Mouse (Mus musculus) kidney, adult 8-10 months (tissue): ENCODE measurements around the gene Aggf1.
"Not testable (repeated sequence)": the region's sequence is repeated elsewhere in the genome, so short reads cannot be mapped to it uniquely, and the experiment has no call there.

Experiments used
- DNase-seq, 2 experiments: peaks; one replicate each; pipeline ENCODE4 v3.0.0; 2022

Aggf1 gene

DNA sequence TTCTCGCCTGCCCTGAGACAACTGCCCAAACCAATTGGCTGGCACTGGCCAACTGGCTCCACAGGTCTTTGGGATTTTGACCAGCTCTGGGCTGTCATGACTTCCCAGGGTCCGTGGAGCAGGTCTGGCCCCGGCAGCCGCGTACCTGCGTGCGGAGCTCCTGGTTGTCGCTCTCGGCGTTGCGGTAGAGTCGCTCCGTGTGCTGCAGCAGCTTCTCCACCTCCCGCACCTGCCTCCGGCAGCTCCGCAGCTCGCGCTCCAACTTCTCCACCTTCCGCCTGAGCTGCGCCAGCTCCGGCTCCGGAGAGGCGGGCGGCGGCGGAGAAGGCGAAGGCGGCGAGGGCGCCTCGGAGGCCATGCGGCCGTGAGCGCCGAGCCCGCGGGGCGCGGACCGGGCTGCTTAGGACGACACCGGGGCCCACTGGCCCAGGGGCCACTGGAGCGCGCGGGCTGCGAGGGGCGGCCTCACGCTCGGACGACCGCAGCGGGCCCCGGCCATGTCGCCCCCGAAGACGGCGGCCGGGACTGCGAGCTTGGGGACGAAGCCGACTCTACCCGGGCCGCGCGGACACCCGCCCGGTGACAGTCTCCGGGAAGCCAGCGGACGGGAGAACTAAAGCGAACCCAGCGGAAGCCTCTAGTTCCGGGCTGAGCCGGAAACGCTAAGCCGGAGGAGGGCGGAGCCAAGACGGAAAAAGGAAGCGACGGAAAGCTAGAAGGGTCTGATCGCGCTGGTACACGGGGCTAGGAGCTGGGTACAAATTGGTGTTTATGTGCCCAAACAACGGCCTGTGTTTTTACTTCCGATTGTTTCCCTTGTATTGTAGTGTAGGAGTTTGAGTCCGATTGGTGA, at the start of gene Aggf1:
Gene Aggf1 (minus strand): TSS at position 652 of the 853 bp plus-strand sequence.
- DNase-seq: peak; percentile 92 to 94

- no peak for DNase-seq
Measured at GRCm38 (mm10) chr13:95424932-95425331, 49.8 kb upstream of the Aggf1 start.

GRCm38 (mm10) chr13:95419204-95419749, 44.1 kb upstream of the Aggf1 start:
- DNase-seq: no peak

- DNase-seq: no peak
Measured at GRCm38 (mm10) chr13:95418575-95419203, 43.5 kb upstream of the Aggf1 start.

DNA sequence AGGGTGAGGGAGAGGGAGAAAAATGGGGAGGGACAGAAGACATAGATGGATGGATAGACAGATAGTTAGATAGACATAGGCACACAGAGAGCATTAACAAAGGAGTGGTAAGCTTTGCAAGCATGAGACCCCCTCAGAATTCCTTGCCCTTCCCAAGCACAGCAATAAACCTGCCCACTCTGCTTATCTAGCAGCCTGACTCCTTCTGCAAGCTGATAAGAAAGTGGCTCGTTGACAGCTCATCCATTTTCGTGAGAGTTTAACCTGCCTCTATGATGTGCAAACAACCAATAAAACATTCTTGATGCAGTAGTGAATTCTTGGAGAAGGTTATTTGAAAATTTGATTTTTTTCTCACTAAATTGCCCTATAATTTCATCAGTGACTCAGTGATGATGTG, 37.1 kb upstream of the Aggf1 start:
- no peak for DNase-seq

GRCm38 (mm10) chr13:95393242-95393641, 18.1 kb upstream of the Aggf1 start:
- DNase-seq: no peak

- DNase-seq: peak; percentile 52 to 78
Measured at GRCm38 (mm10) chr13:95389866-95390865, 15.0 kb upstream of the Aggf1 start.

DNA sequence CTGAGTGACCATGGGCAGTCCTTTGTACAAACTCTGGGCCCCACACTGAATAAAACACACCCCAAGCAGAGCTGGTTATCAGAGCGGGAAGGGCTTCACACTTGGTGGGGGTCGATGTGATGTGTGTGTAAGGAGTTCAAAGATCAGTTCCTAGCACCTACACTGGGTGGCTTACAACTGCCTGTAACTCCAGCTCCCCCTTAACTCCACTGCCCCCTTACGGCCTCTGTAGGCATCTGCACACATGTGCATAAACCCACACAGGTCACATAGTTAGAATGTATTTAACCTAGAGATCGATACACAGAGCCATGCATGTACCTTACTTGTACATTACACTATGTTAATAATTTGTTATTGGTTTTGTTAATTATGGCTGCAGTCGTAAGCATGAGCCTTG, 13.1 kb upstream of the Aggf1 start:
- DNase-seq: no peak

GRCm38 (mm10) chr13:95382418-95382817, 7.3 kb upstream of the Aggf1 start:
- no peak for DNase-seq

DNA sequence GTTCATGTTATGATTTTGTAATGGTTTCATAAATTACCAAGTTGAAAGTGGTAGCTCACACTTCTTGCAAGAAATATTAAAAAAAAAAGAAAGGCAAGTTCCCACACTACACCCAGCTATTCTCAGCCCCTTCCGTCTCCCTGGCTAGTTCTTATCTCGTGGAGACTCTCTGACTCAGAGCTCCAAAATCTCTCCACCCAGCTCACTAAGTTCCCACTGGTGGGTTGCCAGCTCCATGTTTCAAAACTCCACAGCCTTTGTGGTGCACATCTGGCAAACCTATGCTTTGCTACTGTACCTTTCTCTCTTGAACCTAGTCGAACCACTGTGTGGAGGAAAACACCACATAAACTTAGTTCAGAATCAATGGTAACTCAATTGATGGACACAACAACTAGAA, 3.5 kb upstream of the Aggf1 start:
- DNase-seq: no peak

DNA sequence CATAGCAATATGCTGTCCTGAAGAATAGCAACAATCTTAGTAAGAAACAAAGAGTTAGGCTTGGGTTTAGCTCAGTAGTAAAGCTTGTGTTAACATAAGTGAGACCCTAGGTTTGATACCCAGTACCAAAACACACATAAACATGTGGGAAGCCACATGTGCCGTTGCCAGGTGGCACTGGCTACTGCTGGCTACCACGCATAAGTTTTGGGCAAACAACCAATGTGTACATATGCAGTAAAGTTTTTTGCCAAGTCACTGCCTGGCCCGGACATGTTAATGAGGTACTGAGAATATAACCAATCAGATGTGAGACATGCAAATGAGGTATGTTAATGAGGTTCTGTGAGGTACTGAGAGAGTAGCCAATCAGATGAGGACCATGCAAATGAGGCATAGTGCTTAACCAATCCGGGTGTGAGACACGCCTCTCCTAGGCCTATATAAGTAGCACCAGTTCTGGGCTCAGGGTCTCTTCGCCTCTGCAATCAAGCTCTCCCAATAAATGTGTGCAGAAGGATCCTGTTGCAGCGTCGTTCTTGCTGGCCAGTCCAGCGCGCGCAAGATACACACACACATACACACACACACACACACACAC, 1.6 kb upstream of the Aggf1 start:
- DNase-seq: not testable (repeated sequence)

- no peak for DNase-seq
Measured at GRCm38 (mm10) chr13:95375554-95375914, 382 bp upstream of the Aggf1 start.

DNA sequence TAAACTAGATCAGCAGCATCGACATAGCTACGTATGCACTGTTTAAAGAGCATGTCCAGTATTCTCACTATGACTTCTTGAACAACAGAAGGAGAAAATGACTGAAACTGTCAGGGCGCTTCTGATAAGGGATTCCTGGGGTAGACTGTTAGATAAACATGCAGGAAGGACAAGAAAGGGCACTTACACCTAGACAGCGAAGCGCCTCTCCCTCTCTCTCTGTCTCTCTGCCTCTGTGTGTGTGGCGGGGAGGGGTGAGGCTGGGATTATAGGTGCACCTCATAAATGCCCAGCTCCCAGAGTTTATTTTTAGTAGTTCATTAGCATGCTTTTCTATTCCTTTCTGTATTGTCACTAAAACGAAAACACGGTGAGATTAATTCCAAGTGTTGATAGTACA, 8.8 kb downstream of the Aggf1 start:
- no peak for DNase-seq

GRCm38 (mm10) chr13:95363440-95363839, 11.7 kb downstream of the Aggf1 start:
- no peak for DNase-seq

- DNase-seq: no peak
Measured at GRCm38 (mm10) chr13:95358223-95358622, 16.9 kb downstream of the Aggf1 start.

GRCm38 (mm10) chr13:95348476-95348875, 26.7 kb downstream of the Aggf1 start:
- DNase-seq: no peak

GRCm38 (mm10) chr13:95347018-95347696, 28.0 kb downstream of the Aggf1 start:
- peak; percentile 60 to 79 for DNase-seq

- DNase-seq: peak; percentile 50 to 51
Measured at GRCm38 (mm10) chr13:95345869-95346268, 29.3 kb downstream of the Aggf1 start.

GRCm38 (mm10) chr13:95343470-95343869, 31.7 kb downstream of the Aggf1 start:
- no peak for DNase-seq

DNA sequence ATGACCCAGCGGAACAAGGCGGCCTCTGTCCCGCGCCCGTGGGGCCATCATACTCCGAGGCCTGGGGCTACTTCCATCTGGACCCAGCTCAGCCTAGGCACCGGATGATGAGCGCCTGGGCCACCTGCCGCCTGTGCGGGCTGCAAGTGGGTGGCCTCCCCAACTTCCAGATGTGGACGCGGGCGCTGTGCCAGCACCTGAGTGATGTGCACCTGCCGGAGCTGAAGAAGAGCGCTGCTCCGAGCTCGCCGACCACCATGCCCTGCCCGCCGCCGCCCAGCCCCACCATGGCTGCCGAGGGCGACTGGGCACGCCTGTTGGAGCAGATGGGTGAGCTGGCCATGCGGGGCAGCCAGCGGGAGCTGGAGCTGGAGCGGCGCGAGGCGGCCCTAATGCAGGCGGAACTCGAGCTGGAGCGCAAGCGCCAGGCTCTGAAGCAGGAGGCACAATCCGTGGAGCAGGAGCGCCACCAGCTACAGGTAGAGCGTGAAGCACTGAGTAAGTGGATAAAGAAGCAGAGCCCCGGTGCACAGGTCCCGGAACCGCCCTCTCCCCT, 39.0 kb downstream of the Aggf1 start:
- DNase-seq: no peak
